Mouse (Mus musculus): Measurements from ENCODE around the gene Cntfr. TPM values are rescaled to one million over a fixed set of nuclear protein-coding genes. Genes with fewer than 3 reads are reported as not detected.

Gene Cntfr
- total RNA-seq, 1 experiment, result 17.0 TPM

- no peak for TF ChIP-seq ZNF384 (IDR thresholded peaks at IDR 0.05; ENCODE audit: low read depth, low read length)
- TF ChIP-seq HCFC1 (IDR thresholded peaks at IDR 0.05; ENCODE audit: borderline replicate concordance, insufficient read depth, low read length), result no peak
- TF ChIP-seq CHD2 (IDR thresholded peaks at IDR 0.05; ENCODE audit: low read depth, low read length), result no peak
- in situ Hi-C loops (cut with MboI; ENCODE audit: low sequenced_read_pairs in 2 of 2, unreplicated experiment in 2 of 2), result no loop called here
These were observed 34.3 kb upstream of the Cntfr start, which contains the start of gene Arid3c for GRCm38 (mm10) chr4:41731052-41731765. Gene Arid3c, minus strand, starts transcription at chr4:41731142.

GRCm38 (mm10) chr4:41726826-41727621, 30.1 kb upstream of the Cntfr start:
- no peaks in the 10 kb centered on the region for H3K9me3 ChIP-seq (ENCODE audit: control insufficient read depth, insufficient read depth, low read depth, low read length)
- in situ Hi-C loops (cut with MboI; ENCODE audit: low sequenced_read_pairs in 2 of 2, unreplicated experiment in 2 of 2), result no loop called here
- H3K4me3 ChIP-seq (ENCODE audit: insufficient read depth in 1 of 2, low read depth in 1 of 2, low read length in 2 of 2, poor library complexity in 1 of 2, severe bottlenecking in 1 of 2), result no peak overlapping the region
- DNase-seq (ENCODE audit: low read depth, low spot score), result no peak
- TF ChIP-seq ZC3H11A (IDR thresholded peaks at IDR 0.05; ENCODE audit: borderline replicate concordance, low read depth, low read length) (no peak), MAFK (IDR thresholded peaks at IDR 0.05; ENCODE audit: insufficient read depth, low read depth, low read length) (no peak), HCFC1 (IDR thresholded peaks at IDR 0.05; ENCODE audit: borderline replicate concordance, insufficient read depth, low read length) (no peak), ZNF384 (IDR thresholded peaks at IDR 0.05; ENCODE audit: low read depth, low read length) (no peak), CHD2 (IDR thresholded peaks at IDR 0.05; ENCODE audit: low read depth, low read length) (no peak)
- H3K36me3 ChIP-seq (ENCODE audit: control insufficient read depth, insufficient read depth, low read length, poor library complexity, severe bottlenecking), result no peaks in the 10 kb centered on the region
- H3K9ac ChIP-seq (ENCODE audit: insufficient read depth, low read depth, low read length, poor library complexity, severe bottlenecking), result no peak overlapping the region
- H3K27ac ChIP-seq (ENCODE audit: insufficient read depth, low read depth, low read length, poor library complexity, severe bottlenecking), result no peak overlapping the region
- peaks cover 6 to 7% of the 10 kb centered on the region in 2 experiments; a peak in 2 of 4 replicates for H3K4me1 ChIP-seq (ENCODE audit: control insufficient read depth in 2 of 2, insufficient read depth in 2 of 2, low read length in 2 of 2, poor library complexity in 1 of 2)

More at GRCm38 (mm10) chr4:41731052-41731765, 34.3 kb upstream of the Cntfr start, which contains the start of gene Arid3c:
- Histone ChIP-seq H3K4me3 (ENCODE audit: insufficient read depth in 1 of 2, low read depth in 1 of 2, low read length in 2 of 2, poor library complexity in 1 of 2, severe bottlenecking in 1 of 2) (peak within 1 kb of the TSS; percentile 50 to 66), H3K9me3 (ENCODE audit: control insufficient read depth, insufficient read depth, low read depth, low read length) (no peaks in the 10 kb centered on the region), H3K4me1 (ENCODE audit: control insufficient read depth in 2 of 2, insufficient read depth in 2 of 2, low read length in 2 of 2, poor library complexity in 1 of 2) (peaks cover 2 to 5% of the 10 kb centered on the region in 2 experiments; a peak in 2 of 4 replicates), H3K9ac (ENCODE audit: insufficient read depth, low read depth, low read length, poor library complexity, severe bottlenecking) (peak within 1 kb of the TSS; percentile 39), H3K27ac (ENCODE audit: insufficient read depth, low read depth, low read length, poor library complexity, severe bottlenecking) (no peak within 1 kb of the TSS), H3K36me3 (ENCODE audit: control insufficient read depth, insufficient read depth, low read length, poor library complexity, severe bottlenecking) (no peaks in the 10 kb centered on the region)
- no peak for DNase-seq (ENCODE audit: low read depth, low spot score)

- Histone ChIP-seq H3K9me3 (ENCODE audit: control insufficient read depth, insufficient read depth, low read depth, low read length) (no peaks in the 10 kb centered on the region), H3K36me3 (ENCODE audit: control insufficient read depth, insufficient read depth, low read length, poor library complexity, severe bottlenecking) (0 out of 2 replicates have a peak, but pooled peaks cover 4% of the 10 kb centered on the region), H3K4me1 (ENCODE audit: control insufficient read depth in 2 of 2, insufficient read depth in 2 of 2, low read length in 2 of 2, poor library complexity in 1 of 2) (peaks cover 4 to 6% of the 10 kb centered on the region in 2 experiments; a peak in 1 of 4 replicates), H3K9ac (ENCODE audit: insufficient read depth, low read depth, low read length, poor library complexity, severe bottlenecking) (peak within 1 kb of the TSS; percentile 85), H3K27ac (ENCODE audit: insufficient read depth, low read depth, low read length, poor library complexity, severe bottlenecking) (no peak within 1 kb of the TSS), H3K4me3 (ENCODE audit: insufficient read depth in 1 of 2, low read depth in 1 of 2, low read length in 2 of 2, poor library complexity in 1 of 2, severe bottlenecking in 1 of 2) (peak within 1 kb of the TSS; percentile 84 to 85)
- TF ChIP-seq CHD2 (IDR thresholded peaks at IDR 0.05; ENCODE audit: low read depth, low read length) (peak; percentile 49; the same call in 1 of the 2 replicates), HCFC1 (IDR thresholded peaks at IDR 0.05; ENCODE audit: borderline replicate concordance, insufficient read depth, low read length) (no peak)
- peak; percentile 95 for DNase-seq (ENCODE audit: low read depth, low spot score)
- in situ Hi-C loops (cut with MboI; ENCODE audit: low sequenced_read_pairs in 2 of 2, unreplicated experiment in 2 of 2), result loop anchor here in 1 of 2 experiments (25.0 kb wide), 1 partner anchor 161 kb away; the partner anchor contains the start of genes Dnaic1 and Fam219a
These were observed 26.0 kb upstream of the Cntfr start, which contains the start of gene Dctn3 for GRCm38 (mm10) chr4:41722918-41723351. Gene Dctn3, minus strand, starts transcription at chr4:41723170.

- in situ Hi-C loops (cut with MboI; ENCODE audit: low sequenced_read_pairs in 2 of 2, unreplicated experiment in 2 of 2), result loop anchor here in 1 of 2 experiments (25.0 kb wide), 1 partner anchor 155 kb away; the partner anchor contains the start of genes Dnaic1 and Fam219a
- DNase-seq (ENCODE audit: low read depth, low spot score), result no peak
- Histone ChIP-seq H3K36me3 (ENCODE audit: control insufficient read depth, insufficient read depth, low read length, poor library complexity, severe bottlenecking) (peaks cover 16% of the 10 kb centered on the region; the same call in 1 of the 2 replicates), H3K4me3 (ENCODE audit: insufficient read depth in 1 of 2, low read depth in 1 of 2, low read length in 2 of 2, poor library complexity in 1 of 2, severe bottlenecking in 1 of 2) (no peak overlapping the region), H3K4me1 (ENCODE audit: control insufficient read depth in 2 of 2, insufficient read depth in 2 of 2, low read length in 2 of 2, poor library complexity in 1 of 2) (peaks cover 2 to 3% of the 10 kb centered on the region in 2 experiments; a peak in 1 of 4 replicates), H3K27ac (ENCODE audit: insufficient read depth, low read depth, low read length, poor library complexity, severe bottlenecking) (no peak overlapping the region), H3K9ac (ENCODE audit: insufficient read depth, low read depth, low read length, poor library complexity, severe bottlenecking) (no peak overlapping the region), H3K9me3 (ENCODE audit: control insufficient read depth, insufficient read depth, low read depth, low read length) (no peaks in the 10 kb centered on the region)
- TF ChIP-seq HCFC1 (IDR thresholded peaks at IDR 0.05; ENCODE audit: borderline replicate concordance, insufficient read depth, low read length) (no peak), CHD2 (IDR thresholded peaks at IDR 0.05; ENCODE audit: low read depth, low read length) (no peak), ZC3H11A (IDR thresholded peaks at IDR 0.05; ENCODE audit: borderline replicate concordance, low read depth, low read length) (no peak), ZNF384 (IDR thresholded peaks at IDR 0.05; ENCODE audit: low read depth, low read length) (no peak), MAFK (IDR thresholded peaks at IDR 0.05; ENCODE audit: insufficient read depth, low read depth, low read length) (no peak)
These were observed 19.9 kb upstream of the Cntfr start for GRCm38 (mm10) chr4:41716834-41717233.
